Mouse (Mus musculus) MEL (cell line): ENCODE results near the gene Hist2h4. TPM values are rescaled to one million over a fixed set of nuclear protein-coding genes. Genes with fewer than 3 reads are reported as not detected.

Experiments
- DNase-seq: peaks from one replicate; pipeline ENCODE4 v3.0.0; 2011; ENCODE audit warnings: low read depth, low spot score
- H3K27ac ChIP-seq: 2 replicates; pipeline ENCODE4 v1.5.1; 2012; ENCODE audit warnings: low read depth, mild to moderate bottlenecking, control low read depth, low read length, moderate library complexity; ENCODE audit not compliant: control insufficient read depth
- H3K27me3 ChIP-seq, 2 experiments: fragments of 150-350 bp in 1 of 2; sonication (generic) in 1 of 2; 2 replicates each; pipeline ENCODE4 v1.6.1; 2012; ENCODE audit warnings: low read length in 2 of 2, mild to moderate bottlenecking in 2 of 2, improper control_type of control experiment in 1 of 2, moderate library complexity in 1 of 2; ENCODE audit not compliant: insufficient read depth in 2 of 2, control insufficient read depth in 1 of 2
- H3K36me3 ChIP-seq, 2 experiments: 2 replicates each; pipeline ENCODE4 v1.6.1; 2012 to 2014; ENCODE audit warnings: low read length in 2 of 2, improper control_type of control experiment in 1 of 2, inconsistent platforms in 1 of 2, mild to moderate bottlenecking in 1 of 2; ENCODE audit not compliant: insufficient read depth in 2 of 2, control insufficient read depth in 1 of 2
- H3K4me1 ChIP-seq, 2 experiments: fragments of 150-350 bp in 1 of 2; sonication (generic) in 1 of 2; 2 replicates each; pipeline ENCODE4 v1.6.1; 2012; ENCODE audit warnings: low read length in 2 of 2, improper control_type of control experiment in 1 of 2, mild to moderate bottlenecking in 1 of 2; ENCODE audit not compliant: insufficient read depth in 2 of 2, control insufficient read depth in 1 of 2
- H3K4me3 ChIP-seq, 2 experiments: fragments of 150-350 bp in 1 of 2; sonication (generic) in 1 of 2; 2 replicates each; pipeline ENCODE4 v1.5.1; 2012; ENCODE audit warnings: low read depth in 2 of 2, low read length in 2 of 2, mild to moderate bottlenecking in 2 of 2, moderate library complexity in 2 of 2, control low read depth in 1 of 2, improper control_type of control experiment in 1 of 2; ENCODE audit not compliant: control insufficient read depth in 1 of 2, insufficient read depth in 1 of 2
- H3K79me2 ChIP-seq: 2 replicates; pipeline ENCODE4 v1.6.1; 2012; ENCODE audit warnings: mild to moderate bottlenecking, low read length, moderate library complexity; ENCODE audit not compliant: control insufficient read depth, poor library complexity, insufficient read depth
- H3K9ac ChIP-seq: 2 replicates; pipeline ENCODE4 v1.6.1; 2012; ENCODE audit warnings: low read depth, mild to moderate bottlenecking, control low read depth, low read length, moderate library complexity; ENCODE audit not compliant: control insufficient read depth, poor library complexity, severe bottlenecking
- H3K9me3 ChIP-seq: fragments of 150-350 bp; sonication (generic); replicated peaks from 2 replicates; pipeline ENCODE4 v1.6.1; 2012; ENCODE audit warnings: mild to moderate bottlenecking, low read length, improper control_type of control experiment, moderate library complexity; ENCODE audit not compliant: insufficient read depth
- CHD2 ChIP-seq: IDR thresholded peaks from 2 replicates; pipeline ENCODE4 v1.6.1; 2011; ENCODE audit warnings: low read length, improper control_type of control experiment
- CTCF ChIP-seq, 3 experiments: IDR thresholded peaks in 2 of 3; conservative IDR thresholded peaks in 1 of 3; 2 replicates each; pipeline ENCODE4 v1.5.1; 2011 to 2012; ENCODE audit warnings: low read length in 3 of 3, low read depth in 2 of 3, mild to moderate bottlenecking in 2 of 3, improper control_type of control experiment in 1 of 3, inconsistent platforms in 1 of 3, mixed read lengths in 1 of 3, moderate library complexity in 1 of 3; ENCODE audit not compliant: control insufficient read depth in 1 of 3, insufficient read depth in 1 of 3, poor library complexity in 1 of 3, severe bottlenecking in 1 of 3
- E2F4 ChIP-seq: IDR thresholded peaks from 2 replicates; pipeline ENCODE4 v1.6.1; 2011; ENCODE audit warnings: low read depth, low read length, improper control_type of control experiment, borderline replicate concordance
- ETS1 ChIP-seq: IDR thresholded peaks from 2 replicates; pipeline ENCODE4 v1.6.1; 2012; ENCODE audit warnings: low read depth, mild to moderate bottlenecking, inconsistent platforms, low read length, improper control_type of control experiment, moderate library complexity
- GABPA ChIP-seq: IDR thresholded peaks from 2 replicates; pipeline ENCODE4 v1.6.1; 2012; ENCODE audit warnings: low read depth, mild to moderate bottlenecking, inconsistent platforms, low read length, improper control_type of control experiment, moderate library complexity
- GATA1 ChIP-seq: IDR thresholded peaks from 2 replicates; pipeline ENCODE4 v1.6.1; 2011; ENCODE audit warnings: low read depth, low read length, improper control_type of control experiment
- KAT2A ChIP-seq: conservative IDR thresholded peaks from 2 replicates; pipeline ENCODE4 v1.6.1; 2012; ENCODE audit warnings: low read depth, low read length, improper control_type of control experiment, inconsistent platforms
- MAFK ChIP-seq: IDR thresholded peaks from 2 replicates; pipeline ENCODE4 v1.6.1; 2011; ENCODE audit warnings: low read depth, mild to moderate bottlenecking, low read length, improper control_type of control experiment, borderline replicate concordance
- MAZ ChIP-seq: IDR thresholded peaks from 2 replicates; pipeline ENCODE4 v1.6.1; 2012; ENCODE audit warnings: low read depth, mild to moderate bottlenecking, inconsistent platforms, low read length, improper control_type of control experiment
- MEF2A ChIP-seq: IDR thresholded peaks from 2 replicates; pipeline ENCODE4 v1.6.1; 2014; ENCODE audit warnings: low read depth, mild to moderate bottlenecking, inconsistent platforms, low read length, improper control_type of control experiment; ENCODE audit not compliant: poor library complexity, insufficient replicate concordance, severe bottlenecking; ENCODE audit errors: extremely low read depth
- MXI1 ChIP-seq: IDR thresholded peaks from 2 replicates; pipeline ENCODE4 v1.6.1; 2011; ENCODE audit warnings: mild to moderate bottlenecking, low read depth, low read length, improper control_type of control experiment
- MYC ChIP-seq: IDR thresholded peaks from 2 replicates; pipeline ENCODE4 v1.6.1; 2011; ENCODE audit warnings: low read depth, mild to moderate bottlenecking, low read length, improper control_type of control experiment, moderate library complexity
- NRF1 ChIP-seq: IDR thresholded peaks from 2 replicates; pipeline ENCODE4 v1.6.1; 2014; ENCODE audit warnings: low read depth, mild to moderate bottlenecking, inconsistent platforms, low read length, improper control_type of control experiment, moderate library complexity; ENCODE audit not compliant: poor library complexity, insufficient read depth, severe bottlenecking
- POLR2AphosphoS5 ChIP-seq: IDR thresholded peaks from 2 replicates; pipeline ENCODE4 v1.6.1; 2012; ENCODE audit warnings: low read depth, borderline replicate concordance, mild to moderate bottlenecking, inconsistent platforms, low read length, moderate library complexity, mixed read lengths
- RAD21 ChIP-seq: IDR thresholded peaks from 2 replicates; pipeline ENCODE4 v1.6.1; 2011; ENCODE audit warnings: mild to moderate bottlenecking, low read depth, low read length, improper control_type of control experiment
- SIN3A ChIP-seq: IDR thresholded peaks from 2 replicates; pipeline ENCODE4 v1.6.1; 2012; ENCODE audit warnings: low read length, improper control_type of control experiment, inconsistent platforms
- SMC3 ChIP-seq: IDR thresholded peaks from 2 replicates; pipeline ENCODE4 v1.6.1; 2011; ENCODE audit warnings: low read depth, low read length, improper control_type of control experiment
- TAL1 ChIP-seq: IDR thresholded peaks from 2 replicates; pipeline ENCODE4 v1.6.1; 2012; ENCODE audit warnings: mild to moderate bottlenecking, inconsistent platforms, low read length, moderate library complexity, mixed read lengths
- TBP ChIP-seq: IDR thresholded peaks from 2 replicates; pipeline ENCODE4 v1.8.0; 2011; ENCODE audit warnings: low read depth, low read length, improper control_type of control experiment
- TCF12 ChIP-seq: IDR thresholded peaks from 2 replicates; pipeline ENCODE4 v1.6.1; 2014; ENCODE audit warnings: low read depth, mild to moderate bottlenecking, inconsistent platforms, low read length, improper control_type of control experiment, moderate library complexity
- USF2 ChIP-seq, 2 experiments: IDR thresholded peaks; 2 replicates each; pipeline ENCODE4 v1.6.1; 2011 to 2012; ENCODE audit warnings: improper control_type of control experiment in 2 of 2, low read length in 2 of 2, borderline replicate concordance in 1 of 2, inconsistent platforms in 1 of 2, low read depth in 1 of 2, mild to moderate bottlenecking in 1 of 2; ENCODE audit not compliant: insufficient read depth in 1 of 2
- ZC3H11A ChIP-seq: IDR thresholded peaks from 2 replicates; pipeline ENCODE4 v1.6.1; 2012; ENCODE audit warnings: low read depth, mild to moderate bottlenecking, inconsistent platforms, low read length, improper control_type of control experiment
- ZKSCAN1 ChIP-seq: IDR thresholded peaks from 2 replicates; pipeline ENCODE4 v1.6.1; 2012; ENCODE audit warnings: low read depth, mild to moderate bottlenecking, inconsistent platforms, low read length, improper control_type of control experiment, moderate library complexity
- ZNF384 ChIP-seq: IDR thresholded peaks from 2 replicates; pipeline ENCODE4 v1.6.1; 2012; ENCODE audit warnings: low read depth, mild to moderate bottlenecking, inconsistent platforms, low read length, improper control_type of control experiment
- polyA plus RNA-seq, 2 experiments: library from polyadenylated mRNA; stranded (reverse) in 1 of 2; unstranded in 1 of 2; fragments of >175 nt in 1 of 2; fragments of >200 nt in 1 of 2; gene quantifications; 2 replicates each; pipeline versions ENCODE4 v1.2.1 to v1.2.4; 2012; ENCODE audit warnings: low replicate concordance in 2 of 2, low read depth in 1 of 2; ENCODE audit not compliant: insufficient read length in 2 of 2, insufficient read depth in 1 of 2, missing spikeins in 1 of 2
- total RNA-seq: library from RNA; depleted of rRNA; stranded (reverse); fragments of 300-350 nt; gene quantifications from 2 replicates; pipeline ENCODE4 v1.2.3, GENCODE M21; 2012

Gene Hist2h4
- total and polyA plus RNA-seq, 3 experiments: 1.5 to 195 TPM; not detected in 1

GRCm38 (mm10) chr3:96299562-96299961, 36.5 kb upstream of the Hist2h4 start:
- H3K27me3 ChIP-seq: no peaks in the 10 kb centered on the region
- TF ChIP-seq GATA1 (no peak), ETS1 (no peak), CHD2 (no peak), KAT2A (no peak), ZC3H11A (no peak), CTCF (IDR thresholded peaks at IDR 0.05 in 2 of 3, conservative IDR thresholded peaks at IDR 0.05 in 1 of 3; ENCODE audit: control insufficient read depth in 1 of 3, insufficient read depth in 1 of 3, low read depth in 2 of 3, low read length in 3 of 3, poor library complexity in 1 of 3, severe bottlenecking in 1 of 3) (no peak), MXI1 (no peak), USF2 (IDR thresholded peaks at IDR 0.05; ENCODE audit: borderline replicate concordance in 1 of 2, insufficient read depth in 1 of 2, low read depth in 1 of 2, low read length in 2 of 2) (no peak), TBP (no peak), RAD21 (no peak)
- peaks cover 0 to 2% of the 10 kb centered on the region in 2 experiments; a peak in 1 of 4 replicates for H3K4me1 ChIP-seq
- no peaks in the 10 kb centered on the region for H3K79me2 ChIP-seq
- no peak for DNase-seq
- H3K27ac ChIP-seq: no peak overlapping the region
- no peak overlapping the region for H3K9ac ChIP-seq
- no peaks in the 10 kb centered on the region for H3K9me3 ChIP-seq
- no peak overlapping the region for H3K4me3 ChIP-seq
- peaks cover 0 to 2% of the 10 kb centered on the region in 2 experiments; a peak in 2 of 4 replicates for H3K36me3 ChIP-seq

- Histone ChIP-seq H3K27ac (no peak overlapping the region), H3K9me3 (no peaks in the 10 kb centered on the region), H3K4me1 (peaks cover 8 to 11% of the 10 kb centered on the region in 2 experiments), H3K4me3 (no peak overlapping the region), H3K79me2 (no peaks in the 10 kb centered on the region), H3K9ac (no peak overlapping the region), H3K36me3 (peaks cover 0 to 6% of the 10 kb centered on the region in 2 experiments; a peak in 2 of 4 replicates), H3K27me3 (no peaks in the 10 kb centered on the region)
- TF ChIP-seq MAFK (peak; percentile 64; the same call in 1 of the 2 replicates), SIN3A (no peak)
- no peak for DNase-seq
Observed at GRCm38 (mm10) chr3:96298360-96298759, 35.2 kb upstream of the Hist2h4 start.

- no peaks in the 10 kb centered on the region for H3K27me3 ChIP-seq
- peak within 1 kb of the TSS; percentile 72 for H3K27ac ChIP-seq
- peaks cover 16 to 25% of the 10 kb centered on the region in 2 experiments for H3K4me1 ChIP-seq
- peak within 1 kb of the TSS; percentile 36 for H3K9ac ChIP-seq
- peak within 1 kb of the TSS; percentile 51 to 53 for H3K4me3 ChIP-seq
- no peaks in the 10 kb centered on the region for H3K9me3 ChIP-seq
- peaks cover 0 to 14% of the 10 kb centered on the region in 2 experiments; a peak in 2 of 4 replicates for H3K36me3 ChIP-seq
- H3K79me2 ChIP-seq: no peaks in the 10 kb centered on the region
- peak; percentile 96 for DNase-seq
- no peak; the same call in 1 of the 2 replicates for TF ChIP-seq KAT2A
- TF ChIP-seq SMC3: no peak
- no peak for TF ChIP-seq ZC3H11A
- peak; percentile 96 for TF ChIP-seq TAL1
- 0 out of 2 replicates have a peak, but pooled peaks have one; percentile 21 for TF ChIP-seq CHD2
- no peak for TF ChIP-seq E2F4
- TF ChIP-seq CTCF (IDR thresholded peaks at IDR 0.05 in 2 of 3, conservative IDR thresholded peaks at IDR 0.05 in 1 of 3; ENCODE audit: control insufficient read depth in 1 of 3, insufficient read depth in 1 of 3, low read depth in 2 of 3, low read length in 3 of 3, poor library complexity in 1 of 3, severe bottlenecking in 1 of 3): no peak
- TF ChIP-seq POLR2AphosphoS5: no peak
- peak; percentile 92 for TF ChIP-seq GATA1
- peak; percentile 85 for TF ChIP-seq SIN3A
- TF ChIP-seq ZNF384: peak; percentile 36; the same call in 1 of the 2 replicates
- no peak for TF ChIP-seq ZKSCAN1
- TF ChIP-seq NRF1: no peak
- no peak for TF ChIP-seq GABPA
- TF ChIP-seq TCF12: peak; percentile 87
- 0 out of 2 replicates have a peak, but pooled peaks have one; percentile 8 for TF ChIP-seq MAZ
- TF ChIP-seq MYC: peak; percentile 96
- no peak for TF ChIP-seq USF2 (IDR thresholded peaks at IDR 0.05; ENCODE audit: borderline replicate concordance in 1 of 2, insufficient read depth in 1 of 2, low read depth in 1 of 2, low read length in 2 of 2)
- TF ChIP-seq MEF2A: no peak
Observed at GRCm38 (mm10) chr3:96293787-96294186, 30.7 kb upstream of the Hist2h4 start, which contains the start of gene Fcgr1. Gene Fcgr1, minus strand, starts transcription at chr3:96293969.
